Mouse (Mus musculus) lung, postnatal 0 days (tissue): ENCODE data around the gene Efl1.

Experiments
- CTCF ChIP-seq: IDR thresholded peaks from 2 replicates; pipeline ENCODE4 v1.5.1; 2016; ENCODE audit warnings: antibody characterized with exemption, mild to moderate bottlenecking
- EP300 ChIP-seq: IDR thresholded peaks from 2 replicates; pipeline ENCODE4 v1.6.1; 2016; ENCODE audit warnings: antibody characterized with exemption, mild to moderate bottlenecking, control low read depth

DNA sequence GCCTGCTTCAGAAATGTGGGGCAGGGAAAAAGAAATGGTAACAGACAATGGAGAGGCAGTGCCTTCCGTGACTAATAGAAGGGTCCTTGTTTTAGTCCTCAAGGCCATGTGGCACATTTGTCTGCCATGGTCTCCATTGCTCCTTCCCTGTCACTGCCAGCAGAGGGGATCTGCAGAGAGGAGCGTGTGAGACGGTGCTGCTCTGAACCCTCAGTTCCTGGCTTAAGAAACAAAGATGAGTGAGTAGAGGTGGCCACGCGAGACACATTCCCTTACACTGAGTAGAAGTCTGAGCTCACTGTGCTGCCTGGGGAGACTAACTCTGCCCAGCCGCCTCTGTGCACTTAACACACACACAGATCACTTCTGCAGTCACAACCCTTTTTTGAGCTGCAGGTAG is 121.8 kb downstream of the Efl1 start:
- TF ChIP-seq EP300 (no peak), CTCF (peak; percentile 24)
